Mouse (Mus musculus) hindbrain, embryonic 13.5 days (tissue): Measurements from ENCODE around the gene Gm15293. TPM values are rescaled to one million over a fixed set of nuclear protein-coding genes. Genes with fewer than 3 reads are reported as not detected.
"Not testable (repeated sequence)": the region's sequence is repeated elsewhere in the genome, so short reads cannot be mapped to it uniquely, and the experiment has no call there.

Experiments
- ATAC-seq: fragments of 200-750 bp; cut with Nextera tagmentation; 2 replicates; pipeline ENCODE4 v1.8.0; 2017; ENCODE audit warnings: moderate TSS enrichment; ENCODE audit not compliant: low FRiP score
- H3K27ac ChIP-seq: fragments of 300-500 bp; sonication (generic); 2 replicates; pipeline ENCODE4 v1.5.1; 2015; ENCODE audit warnings: inconsistent platforms, mild to moderate bottlenecking, moderate library complexity
- H3K27me3 ChIP-seq: fragments of 300-500 bp; sonication (generic); 2 replicates; pipeline ENCODE4 v1.6.1; 2015; ENCODE audit warnings: mild to moderate bottlenecking, inconsistent platforms
- H3K36me3 ChIP-seq: fragments of 300-500 bp; sonication (generic); 2 replicates; pipeline ENCODE4 v1.6.1; 2015; ENCODE audit warnings: mild to moderate bottlenecking, inconsistent platforms
- H3K4me1 ChIP-seq: fragments of 300-500 bp; sonication (generic); replicated peaks from 2 replicates; pipeline ENCODE4 v1.6.1; 2015; ENCODE audit warnings: inconsistent platforms
- H3K4me2 ChIP-seq: fragments of 300-500 bp; sonication (generic); 2 replicates; pipeline ENCODE4 v1.6.1; 2015; ENCODE audit warnings: inconsistent platforms, mild to moderate bottlenecking, moderate library complexity
- H3K4me3 ChIP-seq: fragments of 300-500 bp; sonication (generic); 2 replicates; pipeline ENCODE4 v1.5.1; 2015; ENCODE audit warnings: mild to moderate bottlenecking, inconsistent platforms
- H3K9ac ChIP-seq: fragments of 300-500 bp; sonication (generic); 2 replicates; pipeline ENCODE4 v1.6.1; 2015; ENCODE audit warnings: mild to moderate bottlenecking, inconsistent platforms
- H3K9me3 ChIP-seq: fragments of 300-500 bp; sonication (generic); 2 replicates; pipeline ENCODE4 v1.6.1; 2016; ENCODE audit warnings: inconsistent platforms
- WGBS: fragments of 180-500 bp; shearing (Covaris S2); methylation state at CpG from one replicate; pipeline ENCODE4 v1.1.7; 2015; 5-methylcytosine and 5-hydroxymethylcytosine counted together
- polyA plus RNA-seq: library from polyadenylated mRNA; unstranded; fragments of >200 nt; fragmentation: Nextera tagmentation; extraction: Ambion mirVana; gene quantifications from 2 replicates; pipeline ENCODE4 v1.2.1, GENCODE M21; 2015

Gm15293 gene
- not detected in 2 replicates for polyA plus RNA-seq

DNA sequence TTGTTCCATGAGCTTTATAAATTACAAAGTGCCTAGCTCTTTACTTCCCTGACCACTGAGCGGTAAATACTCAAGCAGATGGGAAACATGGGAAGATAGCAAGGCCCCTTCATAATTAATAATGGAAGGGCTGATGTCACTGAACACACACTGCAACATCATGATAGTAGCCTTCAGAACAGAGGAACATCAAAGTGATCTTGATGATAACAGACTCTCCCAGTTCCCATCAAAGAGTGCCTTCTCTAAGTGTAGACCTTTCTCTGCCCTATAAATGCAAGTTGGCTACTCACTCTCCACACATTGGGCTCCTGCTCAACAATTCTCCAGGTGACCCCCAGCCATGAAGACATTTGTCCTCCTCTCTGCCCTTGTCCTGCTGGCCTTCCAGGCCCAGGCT, at the start of gene Gm15293:
TSS of gene Gm15293 (plus strand) at position 301 of the 400 bp plus-strand sequence.
- ATAC-seq, H3K4me1 ChIP-seq, H3K9ac ChIP-seq, H3K4me2 ChIP-seq, H3K4me3 ChIP-seq, H3K36me3 ChIP-seq, H3K27me3 ChIP-seq, H3K9me3 ChIP-seq, H3K27ac ChIP-seq: not testable (repeated sequence)
- WGBS = no CpG with 5 or more reads among the region's 1 CpGs

DNA sequence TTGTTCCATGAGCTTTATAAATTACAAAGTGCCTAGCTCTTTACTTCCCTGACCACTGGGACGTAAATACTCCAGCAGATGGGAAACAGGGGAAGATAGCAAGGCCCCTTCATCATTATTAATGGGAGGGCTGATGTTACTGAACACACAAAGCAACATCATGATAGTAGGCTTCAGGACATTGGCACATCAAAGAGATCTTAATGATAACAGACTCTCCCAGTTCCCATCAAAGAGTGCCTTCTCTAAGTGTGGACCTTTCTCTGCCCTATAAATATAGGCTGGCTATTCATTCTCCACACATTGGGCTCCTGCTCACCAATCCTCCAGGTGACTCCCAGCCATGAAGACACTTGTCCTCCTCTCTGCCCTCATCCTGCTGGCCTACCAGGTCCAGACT, 39.4 kb upstream of the Gm15293 start, which contains the start of gene Defa22:
TSS of gene Defa22 (plus strand) at position 301 of the 400 bp plus-strand sequence.
- H3K9ac ChIP-seq, H3K4me3 ChIP-seq, ATAC-seq, H3K27ac ChIP-seq, H3K36me3 ChIP-seq, H3K4me2 ChIP-seq, H3K27me3 ChIP-seq, H3K4me1 ChIP-seq, H3K9me3 ChIP-seq: not testable (repeated sequence)
- WGBS = no CpG with 5 or more reads among the region's 1 CpGs

DNA sequence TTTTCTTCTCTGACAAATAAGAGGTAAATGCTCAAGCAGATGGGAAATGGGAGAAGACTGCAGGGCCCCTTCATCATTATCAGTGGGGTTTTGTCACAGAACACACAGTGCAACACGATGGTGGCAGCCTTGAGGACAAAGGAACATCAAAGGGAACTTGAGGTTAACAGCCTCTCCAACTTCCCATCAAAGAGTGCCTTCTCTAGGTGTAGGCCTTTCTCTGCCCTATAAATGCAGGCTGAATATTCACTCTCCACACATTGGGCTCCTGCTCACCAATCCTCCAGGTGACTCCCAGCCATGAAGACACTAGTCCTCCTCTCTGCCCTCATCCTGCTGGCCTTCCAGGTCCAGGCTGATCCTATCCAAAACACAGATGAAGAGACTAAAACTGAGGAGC, 10.0 kb upstream of the Gm15293 start, which contains the start of gene Defa31:
TSS of gene Defa31 (plus strand) at position 301 of the 400 bp plus-strand sequence.
- H3K4me1 ChIP-seq, ATAC-seq, H3K4me3 ChIP-seq, H3K9me3 ChIP-seq, H3K9ac ChIP-seq, H3K36me3 ChIP-seq, H3K27ac ChIP-seq, H3K4me2 ChIP-seq, H3K27me3 ChIP-seq: not testable (repeated sequence)
- WGBS = no CpG with 5 or more reads among the region's 1 CpGs

Other genes starting within 250 kb of the Gm15293 start
- gene Defa21, start 176.0 kb upstream of the Gm15293 start, polyA plus RNA-seq = not detected in 2 replicates
- not detected in 2 replicates for gene Defa23, start 146.5 kb upstream of the Gm15293 start, polyA plus RNA-seq
- not detected in 2 replicates for gene Defa35, start 136.5 kb upstream of the Gm15293 start, polyA plus RNA-seq
- not detected in 2 replicates for gene Defa25, start 117.1 kb upstream of the Gm15293 start, polyA plus RNA-seq
- gene Gm14851, start 105.5 kb upstream of the Gm15293 start, polyA plus RNA-seq = not detected in 2 replicates
- gene Defa30, start 66.9 kb upstream of the Gm15293 start, polyA plus RNA-seq = not detected in 2 replicates
- gene Defa22, start 39.3 kb upstream of the Gm15293 start, polyA plus RNA-seq = not detected in 2 replicates
- gene Defa31, start 9.9 kb upstream of the Gm15293 start, polyA plus RNA-seq = not detected in 2 replicates
- gene Gm15292, start 48.2 kb downstream of the Gm15293 start, polyA plus RNA-seq = not detected in 2 replicates
- not detected in 2 replicates for gene Defa27, start 114.0 kb downstream of the Gm15293 start, polyA plus RNA-seq
- not detected in 2 replicates for gene Defa29, start 125.5 kb downstream of the Gm15293 start, polyA plus RNA-seq
- not detected in 2 replicates for gene Defa2, start 177.0 kb downstream of the Gm15293 start, polyA plus RNA-seq
- not detected in 2 replicates for gene Defa33, start 190.2 kb downstream of the Gm15293 start, polyA plus RNA-seq
- not detected in 2 replicates for gene Defa36, start 225.8 kb downstream of the Gm15293 start, polyA plus RNA-seq